Mouse (Mus musculus) hindbrain, embryonic 16.5 days (tissue): ENCODE data around the gene Ptpro. TPM values are rescaled to one million over a fixed set of nuclear protein-coding genes. Genes with fewer than 3 reads are reported as not detected.

Source experiments
- ATAC-seq: fragments of 200-750 bp; cut with Nextera tagmentation; 2 replicates; pipeline ENCODE4 v1.8.0; 2017; ENCODE audit warnings: moderate TSS enrichment, moderate library complexity
- H3K27ac ChIP-seq: fragments of 300-500 bp; sonication (generic); 2 replicates; pipeline ENCODE4 v1.5.1; 2014; ENCODE audit warnings: low read depth, mild to moderate bottlenecking, control low read depth, low read length, moderate library complexity
- H3K27me3 ChIP-seq: fragments of 300-500 bp; sonication (generic); replicated peaks from 2 replicates; pipeline ENCODE4 v1.6.1; 2014; ENCODE audit warnings: low read length; ENCODE audit not compliant: control insufficient read depth, insufficient read depth
- H3K36me3 ChIP-seq: fragments of 300-500 bp; sonication (generic); 2 replicates; pipeline ENCODE4 v1.6.1; 2014; ENCODE audit warnings: mild to moderate bottlenecking, low read length, moderate library complexity, mixed read lengths; ENCODE audit not compliant: control insufficient read depth, insufficient read depth
- H3K4me1 ChIP-seq: fragments of 300-500 bp; sonication (generic); 2 replicates; pipeline ENCODE4 v1.6.1; 2014; ENCODE audit warnings: low read depth, low read length; ENCODE audit not compliant: control insufficient read depth, insufficient read depth
- H3K4me2 ChIP-seq: fragments of 300-500 bp; sonication (generic); 2 replicates; pipeline ENCODE4 v1.6.1; 2014; ENCODE audit warnings: mild to moderate bottlenecking, low read length, control low read depth, moderate library complexity
- H3K4me3 ChIP-seq: fragments of 300-500 bp; sonication (generic); 2 replicates; pipeline ENCODE4 v1.5.1; 2014; ENCODE audit warnings: mild to moderate bottlenecking, low read length, control low read depth, moderate library complexity
- H3K9ac ChIP-seq: fragments of 300-500 bp; sonication (generic); 2 replicates; pipeline ENCODE4 v1.6.1; 2014; ENCODE audit warnings: low read depth, mild to moderate bottlenecking, control low read depth, low read length, moderate library complexity
- H3K9me3 ChIP-seq: fragments of 300-500 bp; sonication (generic); 2 replicates; pipeline ENCODE4 v1.6.1; 2014; ENCODE audit warnings: mild to moderate bottlenecking, low read length, moderate library complexity; ENCODE audit not compliant: control insufficient read depth
- WGBS: fragments of 180-500 bp; shearing (Covaris S2); extraction: QIAGEN DNeasy Blood & Tissue Kit; methylation state at CpG from one replicate; pipeline ENCODE4 v1.1.7; 2014; 5-methylcytosine and 5-hydroxymethylcytosine counted together
- polyA plus RNA-seq: library from polyadenylated mRNA; unstranded; fragments of >200 nt; fragmentation: Nextera tagmentation; extraction: Ambion mirVana; gene quantifications from 2 replicates; pipeline ENCODE4 v1.2.1, GENCODE M21; 2015

The Ptpro gene
- polyA plus RNA-seq, 1 experiment from 2014 or later = 39.2 TPM

DNA sequence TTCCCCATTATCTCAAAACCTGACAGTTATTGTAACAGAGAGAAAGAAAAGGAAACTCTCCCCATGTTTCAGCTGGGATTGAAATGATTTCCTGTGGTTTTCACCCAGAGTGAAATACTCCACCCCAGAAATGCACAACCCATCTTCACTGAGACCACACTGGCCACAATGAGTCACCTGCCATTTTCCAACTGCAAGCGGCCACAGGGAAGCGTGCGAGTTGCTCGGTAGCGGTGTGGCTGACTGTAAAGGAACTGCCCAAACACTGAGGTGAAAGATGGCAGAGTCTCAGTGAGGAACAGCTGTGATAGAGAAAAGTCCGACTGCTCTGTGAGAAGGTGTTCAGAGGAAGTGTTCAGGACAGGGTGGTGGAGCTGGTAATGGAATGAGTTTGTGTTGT lies 64.2 kb downstream of the Ptpro start:
- Histone ChIP-seq H3K9me3 (no peaks in the 10 kb centered on the region), H3K4me2 (no peak overlapping the region), H3K4me3 (no peak overlapping the region), H3K4me1 (no peaks in the 10 kb centered on the region; the same call in 1 of the 2 replicates), H3K27ac (no peak overlapping the region), H3K9ac (no peak overlapping the region), H3K27me3 (no peaks in the 10 kb centered on the region), H3K36me3 (no peaks in the 10 kb centered on the region)
- ATAC-seq = no peak
- 84% methylated on average over 6 of the region's 6 CpGs for WGBS

DNA sequence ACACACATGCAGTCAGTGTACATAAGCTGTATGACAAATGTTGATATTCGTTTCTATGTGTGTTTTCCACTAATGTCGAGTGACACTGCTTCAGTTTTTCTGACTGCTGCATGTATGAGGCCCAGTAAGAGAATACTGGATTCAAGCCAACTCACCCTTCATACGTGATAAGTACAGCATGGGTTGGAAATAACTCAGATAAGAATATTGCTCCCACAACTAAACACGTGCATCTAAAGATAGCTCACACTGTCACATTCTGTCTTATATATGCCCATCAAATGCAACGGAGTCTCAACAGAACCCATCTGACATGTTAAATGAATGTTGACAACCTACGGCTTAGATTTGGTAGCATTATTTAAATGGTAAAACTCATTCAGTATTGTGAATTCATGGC lies 65.4 kb downstream of the Ptpro start:
- H3K27me3 ChIP-seq = no peaks in the 10 kb centered on the region
- no peaks in the 10 kb centered on the region; the same call in 1 of the 2 replicates for H3K4me1 ChIP-seq
- H3K27ac ChIP-seq = no peak overlapping the region
- H3K9me3 ChIP-seq = no peaks in the 10 kb centered on the region
- no peak overlapping the region for H3K4me2 ChIP-seq
- ATAC-seq = no peak
- 88% methylated on average over 6 of the region's 6 CpGs for WGBS
- no peak overlapping the region for H3K9ac ChIP-seq
- no peaks in the 10 kb centered on the region for H3K36me3 ChIP-seq
- H3K4me3 ChIP-seq = no peak overlapping the region

DNA sequence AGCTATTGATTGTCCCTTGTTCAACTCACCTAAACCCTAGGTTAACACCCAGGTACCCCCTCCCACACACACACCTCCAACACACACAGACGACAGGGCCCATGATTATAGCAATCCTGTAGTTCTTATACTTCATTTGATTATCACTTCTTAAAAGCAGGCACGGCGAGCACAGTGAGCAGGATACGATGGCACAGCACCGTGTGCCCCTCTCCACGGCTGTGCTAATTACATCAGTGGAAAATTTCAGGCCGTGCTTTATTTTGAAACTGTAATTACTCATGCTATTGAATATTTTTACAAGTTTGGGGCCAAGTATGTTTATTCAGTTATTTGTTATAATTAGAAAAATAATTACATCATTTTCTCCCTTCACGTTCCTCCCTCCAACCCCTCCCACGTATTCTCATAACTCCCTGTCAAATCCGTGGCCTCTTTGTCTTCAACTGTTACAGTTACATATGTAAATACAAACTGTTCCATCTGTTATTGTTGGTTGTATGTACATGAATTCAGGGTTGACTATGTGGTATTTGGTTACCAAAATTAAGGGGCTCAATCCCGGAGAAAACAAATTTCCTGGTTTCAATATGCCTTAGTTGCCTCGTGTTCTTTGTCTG lies 66.2 kb downstream of the Ptpro start:
- 78% methylated on average over 12 of the region's 12 CpGs for WGBS

DNA sequence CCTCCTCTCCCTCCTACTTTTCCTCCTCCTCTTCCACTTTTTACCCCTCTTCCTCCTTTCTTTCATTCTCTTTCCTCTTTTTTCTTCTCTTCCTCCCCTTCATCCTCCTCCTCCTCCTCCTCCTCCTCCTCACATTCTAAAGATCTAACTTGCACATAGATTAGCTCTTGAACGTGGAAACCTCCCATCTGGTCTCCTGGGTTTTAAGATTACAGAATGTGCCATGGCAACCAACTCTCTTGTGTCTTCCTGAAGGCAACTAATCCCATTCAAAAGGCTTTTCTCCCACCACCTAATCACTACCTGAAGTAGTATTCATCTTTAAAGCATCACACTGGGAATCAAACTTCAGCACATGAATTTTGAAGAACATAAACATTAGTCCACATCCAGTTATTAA lies 67.5 kb downstream of the Ptpro start:
- Histone ChIP-seq H3K9ac (no peak overlapping the region), H3K4me3 (no peak overlapping the region), H3K27me3 (no peaks in the 10 kb centered on the region), H3K27ac (no peak overlapping the region), H3K4me1 (no peaks in the 10 kb centered on the region; the same call in 1 of the 2 replicates), H3K36me3 (no peaks in the 10 kb centered on the region), H3K4me2 (no peak overlapping the region), H3K9me3 (no peaks in the 10 kb centered on the region)
- no peak for ATAC-seq
- 26% methylated on average over 1 of the region's 1 CpGs for WGBS

More for the DNA sequence above, 66.2 kb downstream of the Ptpro start:
- Histone ChIP-seq H3K4me1 (no peaks in the 10 kb centered on the region; the same call in 1 of the 2 replicates), H3K27me3 (no peaks in the 10 kb centered on the region), H3K9me3 (no peaks in the 10 kb centered on the region), H3K4me3 (no peak overlapping the region), H3K9ac (no peak overlapping the region), H3K36me3 (no peaks in the 10 kb centered on the region), H3K4me2 (no peak overlapping the region), H3K27ac (no peak overlapping the region)
- no peak for ATAC-seq

DNA sequence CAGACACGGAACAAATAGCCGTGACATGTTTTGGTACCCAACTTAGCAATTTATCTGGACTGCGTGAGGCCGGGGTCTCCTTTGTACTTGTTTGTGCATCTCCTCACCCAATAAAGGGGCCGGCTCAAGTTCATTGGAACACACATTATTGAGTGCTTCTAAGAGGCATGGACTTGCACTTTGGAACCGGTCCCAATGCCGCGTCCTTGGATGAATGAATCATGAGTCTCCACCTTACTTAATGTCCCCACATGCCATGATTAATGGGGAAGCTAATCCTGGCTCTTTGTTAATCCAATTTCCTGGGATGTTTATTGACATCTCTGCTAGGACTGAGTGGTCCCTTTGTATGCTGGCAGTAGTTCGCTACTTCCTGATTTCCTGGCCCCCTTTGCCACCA lies 75.6 kb downstream of the Ptpro start:
- Histone ChIP-seq H3K4me3 (no peak overlapping the region), H3K27ac (no peak overlapping the region), H3K27me3 (no peaks in the 10 kb centered on the region), H3K36me3 (no peaks in the 10 kb centered on the region), H3K4me2 (no peak overlapping the region), H3K4me1 (no peaks in the 10 kb centered on the region; the same call in 1 of the 2 replicates), H3K9me3 (no peaks in the 10 kb centered on the region), H3K9ac (no peak overlapping the region)
- ATAC-seq = peak; percentile 46; the same call in 1 of the 2 replicates
- WGBS = 44% methylated on average over 9 of the region's 9 CpGs

DNA sequence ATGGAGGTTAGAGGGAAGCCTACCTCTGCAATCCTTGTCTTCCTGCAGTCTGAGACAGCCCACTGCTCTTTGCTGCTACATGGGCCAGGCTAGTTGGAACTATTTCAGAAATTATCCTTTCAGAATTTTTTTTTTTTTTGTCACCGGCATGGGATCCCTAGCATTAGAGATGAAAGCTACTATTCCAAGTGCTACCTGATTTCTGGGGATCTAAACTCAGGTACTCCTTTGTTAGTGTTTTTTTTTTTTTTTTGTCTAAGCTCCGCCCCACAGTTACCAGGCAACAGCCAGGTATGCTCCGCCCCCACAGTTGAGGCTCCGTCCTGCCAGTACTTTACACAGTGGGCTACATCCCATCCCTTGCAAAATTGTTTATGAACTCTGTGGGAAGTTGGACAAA lies 76.1 kb downstream of the Ptpro start:
- no peaks in the 10 kb centered on the region for H3K9me3 ChIP-seq
- H3K27me3 ChIP-seq = no peaks in the 10 kb centered on the region
- H3K4me1 ChIP-seq = no peaks in the 10 kb centered on the region; the same call in 1 of the 2 replicates
- no peak overlapping the region for H3K27ac ChIP-seq
- no peak overlapping the region for H3K4me3 ChIP-seq
- 66% methylated on average over 4 of the region's 4 CpGs for WGBS
- H3K9ac ChIP-seq = no peak overlapping the region
- H3K4me2 ChIP-seq = no peak overlapping the region
- peak; percentile 12; the same call in 1 of the 2 replicates for ATAC-seq
- no peaks in the 10 kb centered on the region for H3K36me3 ChIP-seq

DNA sequence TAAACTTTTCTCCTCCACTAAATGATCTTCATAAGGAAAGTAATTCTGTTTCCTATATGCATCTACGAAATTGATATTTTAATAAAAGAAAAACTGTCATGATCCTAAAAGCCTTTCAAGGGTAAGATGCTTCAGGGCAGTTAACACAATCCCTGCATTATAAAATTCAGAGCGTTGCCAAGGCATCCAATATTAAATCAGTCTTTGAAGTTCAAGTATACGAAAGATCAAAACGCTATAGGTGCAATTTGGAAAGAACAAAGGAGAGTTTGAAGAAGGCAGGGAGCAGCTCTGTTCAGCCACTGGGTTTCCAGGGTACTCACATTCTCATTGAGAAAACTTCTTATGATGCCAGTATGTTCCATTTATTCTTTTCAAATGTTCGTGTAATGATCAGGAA lies 78.7 kb downstream of the Ptpro start:
- Histone ChIP-seq H3K9me3 (no peaks in the 10 kb centered on the region), H3K4me1 (no peaks in the 10 kb centered on the region; the same call in 1 of the 2 replicates), H3K36me3 (no peaks in the 10 kb centered on the region), H3K4me2 (no peak overlapping the region), H3K4me3 (no peak overlapping the region), H3K27me3 (no peaks in the 10 kb centered on the region), H3K27ac (no peak overlapping the region), H3K9ac (no peak overlapping the region)
- no peak for ATAC-seq
- 56% methylated on average over 5 of the region's 5 CpGs for whole genome bisulfite sequencing

DNA sequence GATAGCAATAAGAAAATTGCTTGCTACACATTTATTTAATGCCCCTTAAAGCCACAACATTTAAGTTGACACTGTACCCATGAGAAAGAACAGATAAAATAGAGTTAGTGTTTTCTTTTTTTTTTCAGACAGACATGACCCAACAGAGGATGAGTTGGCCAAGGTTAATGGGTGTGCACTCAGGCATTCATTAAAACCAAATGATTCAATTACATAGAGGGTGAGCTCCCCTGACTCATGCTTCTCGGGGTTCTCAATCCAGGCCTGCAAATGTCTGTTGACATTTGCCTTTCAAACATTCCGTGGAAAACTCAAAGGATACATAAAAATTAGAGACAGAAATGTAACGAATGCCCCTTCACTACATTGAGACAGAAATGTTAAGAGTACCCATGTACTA lies 79.7 kb downstream of the Ptpro start:
- Histone ChIP-seq H3K4me1 (no peaks in the 10 kb centered on the region; the same call in 1 of the 2 replicates), H3K27ac (no peak overlapping the region), H3K27me3 (no peaks in the 10 kb centered on the region), H3K9ac (no peak overlapping the region), H3K9me3 (no peaks in the 10 kb centered on the region), H3K4me3 (no peak overlapping the region), H3K4me2 (no peak overlapping the region), H3K36me3 (no peaks in the 10 kb centered on the region)
- WGBS = 79% methylated on average over 3 of the region's 3 CpGs
- no peak for ATAC-seq

DNA sequence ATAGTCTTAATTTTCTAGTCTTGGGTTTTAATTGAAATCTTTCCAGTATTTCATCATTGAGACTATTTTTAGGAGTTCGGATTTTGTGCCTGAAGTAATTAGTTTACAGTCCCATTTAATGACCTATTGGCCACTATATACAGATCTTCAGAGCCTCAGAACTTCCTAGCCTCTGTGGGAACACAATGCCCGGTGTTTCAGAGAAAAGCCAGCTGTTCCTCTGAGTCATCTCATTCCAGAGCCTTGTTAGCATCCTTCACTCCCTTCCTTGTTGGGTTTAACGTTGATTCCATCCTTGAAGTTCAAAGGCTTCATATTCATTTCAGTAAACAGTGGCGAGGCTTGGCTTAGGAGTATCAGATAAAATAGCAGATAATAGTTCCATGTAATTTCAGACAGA lies 87.0 kb downstream of the Ptpro start:
- Histone ChIP-seq H3K9me3 (no peaks in the 10 kb centered on the region), H3K27ac (no peak overlapping the region), H3K9ac (no peak overlapping the region), H3K4me1 (no peaks in the 10 kb centered on the region; the same call in 1 of the 2 replicates), H3K27me3 (no peaks in the 10 kb centered on the region), H3K4me2 (no peak overlapping the region), H3K4me3 (no peak overlapping the region), H3K36me3 (peaks cover 2% of the 10 kb centered on the region; the same call in 1 of the 2 replicates)
- ATAC-seq = no peak
- 73% methylated on average over 4 of the region's 4 CpGs for WGBS
